Mouse (Mus musculus) CD4-positive, CD25-positive, alpha-beta regulatory T cell (primary cell): ENCODE data around the gene Apoc3. TPM values are rescaled to one million over a fixed set of nuclear protein-coding genes. Genes with fewer than 3 reads are reported as not detected.

Experiments
- polyA plus RNA-seq: library from polyadenylated mRNA; unstranded; fragments of 100-300 nt; shearing (Covaris generic); gene quantifications from one replicate; pipeline ENCODE4 v1.2.1, GENCODE M21; 2017

Gene Apoc3
- polyA plus RNA-seq = not detected

DNA sequence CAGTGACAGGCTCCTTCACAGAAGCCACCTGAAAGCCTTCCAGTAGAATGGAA, at the start of gene Apoc3:
Apoc3 (minus strand) TSS at position 41 of the 53 bp plus-strand sequence.

GRCm38 (mm10) chr9:46282631-46283436, 47.4 kb upstream of the Apoc3 start, which contains the start of gene Bud13:
Bud13 (plus strand) TSS chr9:46283008.

GRCm38 (mm10) chr9:46272677-46273454, 37.4 kb upstream of the Apoc3 start, which contains the start of gene Zpr1:
Zpr1 (plus strand) TSS chr9:46273064.

DNA sequence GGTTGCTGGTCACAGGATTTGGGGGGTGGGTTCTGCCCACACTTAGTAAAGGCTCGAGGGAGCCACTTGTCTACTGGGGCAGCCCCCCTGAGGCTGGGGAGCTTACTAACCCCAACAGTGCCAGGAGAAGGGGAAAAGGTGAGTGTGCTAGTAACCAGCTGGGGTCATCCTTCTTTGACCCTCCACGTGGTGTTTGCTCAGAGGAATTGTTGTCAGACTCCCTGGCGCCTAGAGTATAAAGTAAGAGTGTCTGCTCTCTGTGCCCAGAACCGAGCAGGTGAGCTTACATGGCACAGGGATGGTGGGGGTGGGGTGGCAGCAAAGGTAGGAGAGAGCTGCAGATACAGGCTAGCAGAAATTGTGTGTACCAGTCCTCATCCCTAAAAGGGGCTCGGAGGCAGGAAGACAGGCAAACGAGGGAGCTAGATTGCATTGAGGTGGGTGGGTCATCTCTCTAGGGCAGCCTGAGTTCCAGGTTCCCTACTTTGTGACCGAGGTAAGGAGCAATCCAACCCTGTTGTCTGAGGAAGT, 33.0 kb upstream of the Apoc3 start, which contains the start of gene Apoa5:
Apoa5 (plus strand) TSS at position 291 of the 531 bp plus-strand sequence.

GRCm38 (mm10) chr9:46240526-46241153, 5.2 kb upstream of the Apoc3 start, which contains the start of gene Apoa4:
Apoa4 (plus strand) TSS chr9:46240696.

GRCm38 (mm10) chr9:46228491-46228890, 6.9 kb downstream of the Apoc3 start, which contains the start of gene Apoa1:
Apoa1 (plus strand) TSS chr9:46228580.

Other genes starting within 250 kb of the Apoc3 start
- gene Pafah1b2, start 222.9 kb downstream of the Apoc3 start, polyA plus RNA-seq = 85.0 TPM
- gene Sik3, start 222.8 kb downstream of the Apoc3 start, polyA plus RNA-seq = 28.5 TPM
- not detected for gene Apoa1, start 7.1 kb downstream of the Apoc3 start, polyA plus RNA-seq
- not detected for gene Apoa4, start 5.1 kb upstream of the Apoc3 start, polyA plus RNA-seq
- not detected for gene Apoa5, start 33.0 kb upstream of the Apoc3 start, polyA plus RNA-seq
- gene Zpr1, start 37.4 kb upstream of the Apoc3 start, polyA plus RNA-seq = 114 TPM
- gene Bud13, start 47.4 kb upstream of the Apoc3 start, polyA plus RNA-seq = 29.8 TPM
- gene 4931429L15Rik, start 84.3 kb upstream of the Apoc3 start, polyA plus RNA-seq = not detected